Mouse (Mus musculus): ENCODE data around the gene Armc9. TPM values are rescaled to one million over a fixed set of nuclear protein-coding genes. Genes with fewer than 3 reads are reported as not detected.

The Armc9 gene
- total and polyA plus RNA-seq, 3 experiments, result 10.9 to 15.5 (median 15.1) TPM

DNA sequence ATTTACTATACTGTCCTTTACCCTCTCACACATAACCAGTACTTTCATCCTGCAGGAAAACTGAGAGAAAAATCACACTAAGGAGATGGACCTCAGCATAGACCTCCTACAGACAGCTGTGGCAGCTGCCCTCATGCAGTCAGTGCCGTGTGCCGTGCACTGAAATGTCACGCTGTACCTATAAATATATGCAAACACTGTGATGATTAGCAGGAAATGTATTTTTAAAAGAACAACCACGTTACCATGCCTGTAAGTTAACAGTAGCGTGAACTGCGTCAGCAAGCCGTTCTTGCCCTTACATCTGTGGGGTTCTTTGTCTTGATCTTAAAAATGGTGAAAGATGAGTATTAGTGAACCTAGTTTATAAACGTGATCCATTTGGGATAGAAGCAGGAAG, 98.8 kb downstream of the Armc9 start:
- peaks cover 0 to 24% of the 10 kb centered on the region in 2 experiments for H3K36me3 ChIP-seq (replicated peaks in 1 of 2; ENCODE audit: control insufficient read depth in 1 of 2, insufficient read depth in 1 of 2, low read length in 1 of 2)
- TF ChIP-seq RCOR1 (conservative IDR thresholded peaks at IDR 0.05; ENCODE audit: low read depth, low read length) (no peak), ELF1 (IDR thresholded peaks at IDR 0.05; ENCODE audit: low read depth, low read length) (no peak), SMC3 (IDR thresholded peaks at IDR 0.05; ENCODE audit: low read depth, low read length) (no peak), CHD2 (IDR thresholded peaks at IDR 0.05; ENCODE audit: low read length) (no peak), CHD1 (IDR thresholded peaks at IDR 0.05; ENCODE audit: low read depth, low read length) (no peak), E2F4 (IDR thresholded peaks at IDR 0.05; ENCODE audit: insufficient replicate concordance, low read depth, low read length) (no peak), MXI1 (IDR thresholded peaks at IDR 0.05; ENCODE audit: low read depth, low read length) (no peak), NELFE (IDR thresholded peaks at IDR 0.05; ENCODE audit: low read depth, low read length) (no peak), IRF4 (IDR thresholded peaks at IDR 0.05; ENCODE audit: low read depth, low read length) (no peak), SIN3A (IDR thresholded peaks at IDR 0.05; ENCODE audit: low read length) (no peak), NRF1 (IDR thresholded peaks at IDR 0.05; ENCODE audit: low read depth, low read length) (no peak), CTCF (conservative IDR thresholded peaks at IDR 0.05 in 1 of 2, IDR thresholded peaks at IDR 0.05 in 1 of 2; ENCODE audit: low read depth in 2 of 2, low read length in 2 of 2) (no peak)
- no peak overlapping the region for H3K27ac ChIP-seq (ENCODE audit: insufficient read depth, low read depth)
- no peaks in the 10 kb centered on the region for H3K27me3 ChIP-seq (replicated peaks)
- dilution Hi-C loops (cut with MboI; ENCODE audit: extremely low pct_ligation_motif_present, extremely low pct_unique_long_range_greater_than_20kb, low sequenced_read_pairs), result no loop called here
- no peaks in the 10 kb centered on the region for H3K9me3 ChIP-seq (replicated peaks; ENCODE audit: low read length)
- in situ Hi-C loops (cut with MboI; ENCODE audit: low pct_ligation_motif_present, low pct_unique_long_range_greater_than_20kb, low sequenced_read_pairs), result no loop called here
- no peaks in the 10 kb centered on the region for H3K79me2 ChIP-seq (replicated peaks; ENCODE audit: control insufficient read depth, extremely low read depth, insufficient read depth, poor library complexity, severe bottlenecking)
- no peak overlapping the region for H3K4me3 ChIP-seq (replicated peaks in 1 of 3; ENCODE audit: low read depth in 2 of 3, low read length in 2 of 3, poor library complexity in 1 of 3)
- no peak overlapping the region for H3K4me2 ChIP-seq (ENCODE audit: insufficient read depth, low read depth, poor library complexity, severe bottlenecking)
- H3K9ac ChIP-seq (ENCODE audit: insufficient read depth, low read depth), result no peak overlapping the region
- DNase-seq (ENCODE audit: extremely low read depth), result no peak
- H3K4me1 ChIP-seq (ENCODE audit: control insufficient read depth in 1 of 2, insufficient read depth in 2 of 2), result peaks cover 8 to 28% of the 10 kb centered on the region in 2 experiments

DNA sequence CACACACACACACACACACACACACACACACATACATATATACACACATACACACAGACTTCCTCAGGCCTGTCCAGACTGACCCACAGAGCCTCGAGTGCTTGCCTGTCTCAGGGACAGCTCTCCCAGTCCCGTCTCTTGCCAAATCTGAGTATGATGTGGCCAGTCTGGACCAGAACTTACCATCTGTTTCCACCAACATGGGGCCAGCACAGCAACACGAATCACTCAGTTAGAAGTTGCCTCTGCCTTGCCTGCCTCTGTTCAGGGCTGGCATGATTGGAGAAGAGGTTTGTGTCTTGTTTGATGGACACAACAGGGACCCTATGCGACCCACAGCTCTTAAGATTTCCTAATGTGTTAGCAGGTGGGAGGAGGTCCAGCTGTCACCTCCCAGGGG, 101.7 kb downstream of the Armc9 start:
- H3K9me3 ChIP-seq (replicated peaks; ENCODE audit: low read length), result no peaks in the 10 kb centered on the region
- DNase-seq (ENCODE audit: extremely low read depth), result no peak
- H3K36me3 ChIP-seq (replicated peaks in 1 of 2; ENCODE audit: control insufficient read depth in 1 of 2, insufficient read depth in 1 of 2, low read length in 1 of 2), result peaks cover 0 to 10% of the 10 kb centered on the region in 2 experiments
- TF ChIP-seq PAX5 (IDR thresholded peaks at IDR 0.05; ENCODE audit: low read length), result no peak
- TF ChIP-seq ZKSCAN1 (IDR thresholded peaks at IDR 0.05; ENCODE audit: borderline replicate concordance, low read depth, low read length), result no peak
- TF ChIP-seq KAT2A (IDR thresholded peaks at IDR 0.05; ENCODE audit: insufficient replicate concordance, low read length), result no peak
- no peak for TF ChIP-seq CHD2 (IDR thresholded peaks at IDR 0.05; ENCODE audit: low read length)
- TF ChIP-seq SIN3A (IDR thresholded peaks at IDR 0.05; ENCODE audit: low read length), result no peak
- no peak for TF ChIP-seq ZMIZ1 (IDR thresholded peaks at IDR 0.05; ENCODE audit: low read depth, low read length)
- TF ChIP-seq MAX (IDR thresholded peaks at IDR 0.05; ENCODE audit: low read length), result no peak
- no peak for TF ChIP-seq MYC (IDR thresholded peaks at IDR 0.05; ENCODE audit: low read depth, low read length)
- TF ChIP-seq TBP (conservative IDR thresholded peaks at IDR 0.05; ENCODE audit: low read depth, low read length), result no peak
- TF ChIP-seq MXI1 (IDR thresholded peaks at IDR 0.05; ENCODE audit: low read depth, low read length), result no peak
- TF ChIP-seq RAD21 (IDR thresholded peaks at IDR 0.05; ENCODE audit: low read depth, low read length), result no peak
- no peak for TF ChIP-seq USF1 (IDR thresholded peaks at IDR 0.05; ENCODE audit: low read depth, low read length)
- TF ChIP-seq ETS1 (conservative IDR thresholded peaks at IDR 0.05; ENCODE audit: low read depth, low read length), result no peak
- no peak for TF ChIP-seq POLR2A (IDR thresholded peaks at IDR 0.05; ENCODE audit: low read depth, low read length)
- no peak for TF ChIP-seq NELFE (IDR thresholded peaks at IDR 0.05; ENCODE audit: low read depth, low read length)
- H3K27me3 ChIP-seq (replicated peaks), result no peaks in the 10 kb centered on the region
- H3K27ac ChIP-seq (ENCODE audit: insufficient read depth, low read depth), result no peak overlapping the region
- H3K4me3 ChIP-seq (replicated peaks in 1 of 3; ENCODE audit: low read depth in 2 of 3, low read length in 2 of 3, poor library complexity in 1 of 3), result no peak overlapping the region
- no peak overlapping the region for H3K4me2 ChIP-seq (ENCODE audit: insufficient read depth, low read depth, poor library complexity, severe bottlenecking)
- no peak overlapping the region for H3K9ac ChIP-seq (ENCODE audit: insufficient read depth, low read depth)
- H3K4me1 ChIP-seq (ENCODE audit: control insufficient read depth in 1 of 2, insufficient read depth in 2 of 2), result peaks cover 17 to 49% of the 10 kb centered on the region in 2 experiments
- in situ Hi-C loops (cut with MboI; ENCODE audit: low pct_ligation_motif_present, low pct_unique_long_range_greater_than_20kb, low sequenced_read_pairs), result no loop called here
- H3K79me2 ChIP-seq (replicated peaks; ENCODE audit: control insufficient read depth, extremely low read depth, insufficient read depth, poor library complexity, severe bottlenecking), result no peaks in the 10 kb centered on the region
- dilution Hi-C loops (cut with MboI; ENCODE audit: extremely low pct_ligation_motif_present, extremely low pct_unique_long_range_greater_than_20kb, low sequenced_read_pairs), result no loop called here

All from CH12.LX (cell line).